ENCODE assay signal across 8 mouse cellular contexts in genomic region chr5:30476534-30476933, GRCm38 (mm10). TPM values are rescaled to one million over a fixed set of nuclear protein-coding genes. Genes with fewer than 3 reads are reported as not detected.
DNase-seq lines count a peak whose midpoint lies in the region; ATAC-seq lines count a peak whose summit lies in the region.

No protein-coding gene starts in this region.

- no peaks in the 10 kb centered on the region for H3K27me3 ChIP-seq in heart, embryonic 10.5 days (ENCODE audit: insufficient read depth, poor library complexity, severe bottlenecking)

- no peaks in the 10 kb centered on the region; the same call in 1 of the 2 replicates for H3K36me3 ChIP-seq in heart, embryonic 10.5 days

- ATAC-seq in megakaryocyte progenitor cell, adult 5-6 weeks (replicated peaks; ENCODE audit: poor library complexity): peak; percentile 70

- WGBS in heart, embryonic 10.5 days: 40% methylated on average over 10 of the region's 10 CpGs

- DNase-seq in layer of hippocampus, adult 11-12 months (ENCODE audit: low spot score): peak; percentile 15
- DNase-seq in layer of hippocampus, adult 9-11 months: no peak
- DNase-seq in CD4-positive helper T cell, adult 2 months (ENCODE audit: low read depth, low spot score): peak; percentile 13
- peak; percentile 36 for DNase-seq in NIH3T3 (ENCODE audit: low read depth)
- DNase-seq in embryo, embryonic 10.5 days (ENCODE audit: low spot score): peak; percentile 63
- no peak for DNase-seq in gastrocnemius, postnatal 4 days (ENCODE audit: low spot score in 2 of 2)
- DNase-seq in heart, embryonic 10.5 days (ENCODE audit: low spot score): no peak

- peaks cover 13% of the 10 kb centered on the region; the same call in 1 of the 2 replicates for H3K4me1 ChIP-seq in heart, embryonic 10.5 days

- no peaks in the 10 kb centered on the region for H3K9me3 ChIP-seq in heart, embryonic 10.5 days

- H3K4me3 ChIP-seq in heart, embryonic 10.5 days: no peak overlapping the region

- H3K27ac ChIP-seq in heart, embryonic 10.5 days: no peak overlapping the region

RNA-seq across cellular contexts. Expression of gene 1700001C02Rik, which starts 10.7 kb away (rescaled TPM):
- total RNA-seq in megakaryocyte progenitor cell, adult 5-6 weeks (2015): not detected in 2 replicates
- total RNA-seq in megakaryocyte progenitor cell, adult 5-6 weeks (2017): not detected in 2 replicates
- total RNA-seq in gastrocnemius, postnatal 4 days (2021): not detected
- not detected in 2 replicates for polyA plus RNA-seq in heart, embryonic 10.5 days (2016; fragmentation: Nextera tagmentation; extraction: Ambion mirVana)

RNA-seq across cellular contexts. Expression of gene Otof, which starts 14.8 kb away (rescaled TPM):
- not detected in 2 replicates for total RNA-seq in megakaryocyte progenitor cell, adult 5-6 weeks (2015)
- 0.08 TPM in 1 of 2 replicates, not detected in the other for total RNA-seq in megakaryocyte progenitor cell, adult 5-6 weeks (2017)
- 1 to 10 TPM; 1.2 to 1.7 TPM for total RNA-seq in gastrocnemius, postnatal 4 days (2021)
- polyA plus RNA-seq in heart, embryonic 10.5 days (2016; fragmentation: Nextera tagmentation; extraction: Ambion mirVana): 0.15 and 0.21 TPM in 2 replicates

Comparison
In these comparisons a context has a peak if more than half of its experiments do, and no peak if none do; other contexts are left out.
1. DNase-seq: peak in layer of hippocampus, adult 11-12 months (single experiment), CD4-positive helper T cell, adult 2 months (single experiment), NIH3T3 (single experiment) and embryo, embryonic 10.5 days (single experiment); none in layer of hippocampus, adult 9-11 months (single experiment), gastrocnemius, postnatal 4 days (0 of 2) and heart, embryonic 10.5 days (single experiment).